Mouse (Mus musculus): ENCODE results near the gene Aspscr1.

The Aspscr1 gene

GRCm38 (mm10) chr11:120712771-120713568, 40.2 kb downstream of the Aspscr1 start:
- in situ Hi-C loops (cut with MseI, MboI), result loop anchor here (5.0 to 10.0 kb wide), 2 partner anchors 56 to 58 kb away; no protein-coding TSS in a partner anchor

- in situ Hi-C loops (cut with MseI, MboI), result loop anchor here (5.0 to 10.0 kb wide), 2 partner anchors 57 to 59 kb away; no protein-coding TSS in a partner anchor
Measured at GRCm38 (mm10) chr11:120713580-120714518, 41.1 kb downstream of the Aspscr1 start, which contains the start of the genes Cenpx and Lrrc45. Cenpx (minus strand) TSS chr11:120713738. Lrrc45 (plus strand) TSS chr11:120713925.

- in situ Hi-C loops (cut with MseI, MboI), result loop anchor here (5.0 to 10.0 kb wide), 2 partner anchors 57 to 60 kb away; no protein-coding TSS in a partner anchor
Measured at GRCm38 (mm10) chr11:120714546-120714945, 41.8 kb downstream of the Aspscr1 start.

GRCm38 (mm10) chr11:120715131-120715530, 42.4 kb downstream of the Aspscr1 start:
- in situ Hi-C loops (cut with MseI, MboI), result loop anchor here in 1 of 2 experiments (10.0 kb wide), 1 partner anchor 60 kb away; no protein-coding TSS in a partner anchor

- in situ Hi-C loops (cut with MseI, MboI), result loop anchor here in 1 of 2 experiments (10.0 kb wide), 1 partner anchor 64 kb away; no protein-coding TSS in a partner anchor
Measured at GRCm38 (mm10) chr11:120719242-120719641, 46.5 kb downstream of the Aspscr1 start.

- in situ Hi-C loops (cut with MseI, MboI), result loop anchor here in 1 of 2 experiments (10.0 kb wide), 1 partner anchor 65 kb away; no protein-coding TSS in a partner anchor
Measured at GRCm38 (mm10) chr11:120719841-120720376, 47.1 kb downstream of the Aspscr1 start.

GRCm38 (mm10) chr11:120720450-120720849, 47.7 kb downstream of the Aspscr1 start:
- in situ Hi-C loops (cut with MseI, MboI), result no loop called here

- in situ Hi-C loops (cut with MseI, MboI), result no loop called here
Measured at GRCm38 (mm10) chr11:120721124-120722066, 48.6 kb downstream of the Aspscr1 start, which contains the start of gene Rac3. Rac3 (plus strand) TSS chr11:120721470.

- in situ Hi-C loops (cut with MseI, MboI), result no loop called here
Measured at GRCm38 (mm10) chr11:120722067-120722630, 49.4 kb downstream of the Aspscr1 start.

- in situ Hi-C loops (cut with MseI, MboI), result no loop called here
Measured at GRCm38 (mm10) chr11:120722761-120723382, 50.1 kb downstream of the Aspscr1 start.

GRCm38 (mm10) chr11:120723509-120723908, 50.7 kb downstream of the Aspscr1 start:
- in situ Hi-C loops (cut with MseI, MboI), result no loop called here

GRCm38 (mm10) chr11:120726243-120727168, 53.7 kb downstream of the Aspscr1 start:
- in situ Hi-C loops (cut with MseI, MboI), result loop anchor here (5.0 kb wide), 1 partner anchor 51 kb away; no protein-coding TSS in a partner anchor

- in situ Hi-C loops (cut with MseI, MboI), result loop anchor here (5.0 kb wide), 1 partner anchor 50 kb away; no protein-coding TSS in a partner anchor
Measured at GRCm38 (mm10) chr11:120727169-120727527, 54.4 kb downstream of the Aspscr1 start, which contains the start of gene Dcxr. Dcxr (minus strand) TSS chr11:120727281.

- in situ Hi-C loops (cut with MseI, MboI), result loop anchor here (5.0 kb wide), 1 partner anchor 50 kb away; no protein-coding TSS in a partner anchor
Measured at GRCm38 (mm10) chr11:120727564-120727963, 54.8 kb downstream of the Aspscr1 start.

- in situ Hi-C loops (cut with MseI, MboI), result loop anchor here (5.0 kb wide), 1 partner anchor 49 kb away; no protein-coding TSS in a partner anchor
Measured at GRCm38 (mm10) chr11:120728530-120729240, 55.9 kb downstream of the Aspscr1 start.

GRCm38 (mm10) chr11:120729432-120730050, 56.8 kb downstream of the Aspscr1 start:
- in situ Hi-C loops (cut with MseI, MboI), result loop anchor here (5.0 kb wide), 1 partner anchor 48 kb away; no protein-coding TSS in a partner anchor
